Mouse (Mus musculus) heart, adult 2 months (tissue): ENCODE measurements around the gene Sh3bgrl3.

ENCODE experiments used
- CTCF ChIP-seq: fragments of 200-600 bp; IDR thresholded peaks from 2 replicates; pipeline ENCODE4 v1.8.1; 2022; ENCODE audit warnings: antibody characterized with exemption, mild to moderate bottlenecking, moderate library complexity
- EP300 ChIP-seq: fragments of 200-500 bp; IDR thresholded peaks from 2 replicates; pipeline ENCODE4 v1.6.1; 2011; ENCODE audit warnings: low read depth, low read length, control low read depth; ENCODE audit not compliant: insufficient read depth
- POLR2A ChIP-seq: fragments of 200-500 bp; IDR thresholded peaks from 2 replicates; pipeline ENCODE4 v1.6.1; 2011; ENCODE audit warnings: mild to moderate bottlenecking, low read depth, low read length, control low read depth; ENCODE audit not compliant: insufficient read depth

DNA sequence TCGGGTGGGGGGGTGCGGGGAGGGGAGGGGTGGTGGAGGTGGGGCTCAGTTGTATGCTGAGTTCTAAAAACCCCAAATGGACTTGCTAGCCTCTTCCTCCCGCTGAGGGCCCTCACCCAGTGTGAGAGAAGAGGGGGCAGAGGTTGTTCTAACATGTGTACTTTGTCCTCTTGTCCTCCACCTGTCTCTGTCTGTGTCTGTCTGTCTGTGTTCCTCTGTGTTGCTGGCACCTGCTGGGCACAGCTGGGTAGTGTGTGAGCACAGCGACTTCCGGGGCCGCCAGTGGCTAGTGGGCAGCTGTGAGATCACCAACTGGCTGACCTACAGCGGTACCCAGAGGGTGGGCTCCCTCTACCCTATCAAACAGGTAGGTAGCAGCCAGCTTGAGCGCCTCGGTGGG is 39.6 kb downstream of the Sh3bgrl3 start:
- TF ChIP-seq CTCF: no peak
- no peak for TF ChIP-seq EP300
- TF ChIP-seq POLR2A: no peak
